Mouse (Mus musculus): Measurements from ENCODE around the gene Nsf.

DNA sequence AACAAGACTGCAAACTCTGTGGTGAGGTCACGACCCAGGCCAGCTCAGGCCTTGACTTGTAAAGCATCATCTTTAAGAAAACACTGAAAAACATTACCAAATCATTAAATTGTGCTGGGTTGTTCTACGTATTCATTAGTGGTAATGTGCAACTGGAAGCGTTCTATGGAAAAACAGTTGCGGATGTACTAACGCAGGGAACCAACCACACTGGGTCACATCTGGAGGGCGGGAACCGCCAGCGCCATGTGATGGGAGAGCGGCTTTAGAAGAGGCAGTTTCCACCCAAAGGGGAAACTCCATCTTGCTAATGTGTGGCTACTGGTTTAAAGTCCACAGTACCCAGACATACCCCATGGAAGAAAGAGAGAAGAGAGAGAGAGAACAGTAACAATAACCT is 123.4 kb downstream of the Nsf start:
- no peak for TF ChIP-seq EP300 (IDR thresholded peaks at IDR 0.05; ENCODE audit: insufficient read depth, low read depth, low read length)
- no peak for TF ChIP-seq POLR2A (IDR thresholded peaks at IDR 0.05; ENCODE audit: insufficient read depth, low read length)

Measured in ES-Bruce4 (cell line).